Mouse (Mus musculus) gastrocnemius, postnatal 36 days (tissue): ENCODE results near the gene Copa. TPM values are rescaled to one million over a fixed set of nuclear protein-coding genes. Genes with fewer than 3 reads are reported as not detected.

Experiments
- DNase-seq, 2 experiments: peaks; one replicate each; pipeline ENCODE4 v3.0.0; 2022
- intact Hi-C: fragments of 180-260 bp; cut with DNase I; formaldehyde crosslinking; loops from one replicate; pipeline ENCODE4 v1.15.1; 2025
- total RNA-seq, 2 experiments: library from RNA; stranded (reverse); gene quantifications; 2 replicates each; pipeline ENCODE4 v1.2.3; 2021

The Copa gene
- total RNA-seq, 2 experiments from 2014 or later: 67.9 to 80.5 TPM

DNA sequence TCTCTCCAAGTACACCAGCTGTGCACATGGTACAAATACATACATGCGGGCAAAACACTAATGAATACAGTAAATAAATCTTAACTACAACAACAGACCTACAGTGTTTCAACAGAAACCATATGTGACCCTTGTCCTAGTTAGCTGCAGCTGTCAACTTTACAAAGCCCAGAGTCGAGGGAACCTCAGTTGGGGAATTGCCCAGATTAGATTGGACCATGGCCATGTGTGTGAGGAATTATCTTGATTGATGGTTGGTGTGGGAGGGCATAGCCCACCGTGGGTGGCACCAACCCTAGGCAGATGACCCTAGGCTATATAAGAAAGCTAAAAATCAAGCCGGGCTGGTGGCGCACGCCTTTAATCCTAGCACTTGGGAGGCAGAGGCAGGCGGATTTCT, 50.0 kb downstream of the Copa start:
- intact Hi-C loops: no loop called here
- DNase-seq: no peak

DNA sequence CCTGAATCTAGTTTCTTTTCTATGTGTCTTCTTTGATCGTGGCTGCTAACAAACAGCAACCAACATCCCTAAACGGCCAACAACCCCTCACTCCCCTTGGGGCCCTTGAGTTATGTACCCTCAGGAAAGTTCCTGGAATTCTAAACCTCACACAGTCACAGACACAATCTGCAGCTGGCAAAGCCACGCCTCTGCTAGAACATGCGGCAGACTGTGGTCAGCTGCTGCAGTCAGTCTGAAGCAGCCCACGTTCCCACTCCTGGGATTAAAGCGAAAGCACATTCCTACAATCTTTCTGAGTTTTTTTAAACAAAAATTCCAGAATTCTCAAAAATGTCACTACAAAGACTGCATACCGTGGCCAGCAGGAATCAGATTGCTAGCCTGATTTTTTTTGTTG, 51.2 kb downstream of the Copa start:
- DNase-seq: no peak

DNA sequence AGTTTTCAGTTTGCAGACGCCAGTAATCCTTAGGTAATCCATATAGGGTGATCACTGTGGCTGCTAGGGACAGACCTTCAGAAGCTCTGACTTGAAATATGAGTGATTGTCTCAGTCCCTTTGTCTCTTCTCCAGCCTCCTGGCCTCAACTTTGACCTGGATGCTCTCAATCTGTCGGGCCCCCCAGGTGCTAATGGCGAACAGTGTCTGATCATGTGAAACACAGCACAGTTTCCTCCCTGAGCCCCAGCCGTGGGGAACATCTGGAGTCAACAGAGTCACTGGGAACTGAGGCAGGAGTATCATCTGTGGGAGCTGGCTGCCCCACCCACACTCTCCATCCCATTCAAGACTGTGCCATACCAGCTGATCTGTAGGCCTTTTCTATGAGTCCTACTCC, 51.7 kb downstream of the Copa start:
- DNase-seq: no peak
- intact Hi-C loops: no loop called here

More for the DNA sequence above, 51.2 kb downstream of the Copa start:
- intact Hi-C loops: no loop called here

DNA sequence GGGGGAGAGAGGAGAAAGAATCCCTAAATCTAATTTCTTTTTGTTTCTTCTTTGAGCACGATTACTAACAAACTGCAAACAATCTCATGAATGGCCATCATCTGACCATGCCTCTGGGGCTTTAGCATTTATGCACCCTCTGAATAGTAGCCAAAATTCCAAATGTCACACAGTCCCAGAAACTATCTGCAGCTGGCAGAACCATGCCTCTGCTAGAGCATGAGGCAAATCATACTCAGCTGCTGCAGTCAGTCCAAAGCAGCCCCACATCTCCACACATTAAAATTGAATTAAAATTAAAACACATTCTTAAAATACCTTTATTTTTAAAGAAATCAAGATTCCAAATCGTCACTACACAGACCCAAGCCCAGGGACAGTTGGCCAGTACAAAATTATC, 57.8 kb downstream of the Copa start:
- intact Hi-C loops: loop anchor here (10.0 kb wide), 1 partner anchor 65 kb away; the partner anchor contains the start of gene Pea15a
- no peak for DNase-seq

DNA sequence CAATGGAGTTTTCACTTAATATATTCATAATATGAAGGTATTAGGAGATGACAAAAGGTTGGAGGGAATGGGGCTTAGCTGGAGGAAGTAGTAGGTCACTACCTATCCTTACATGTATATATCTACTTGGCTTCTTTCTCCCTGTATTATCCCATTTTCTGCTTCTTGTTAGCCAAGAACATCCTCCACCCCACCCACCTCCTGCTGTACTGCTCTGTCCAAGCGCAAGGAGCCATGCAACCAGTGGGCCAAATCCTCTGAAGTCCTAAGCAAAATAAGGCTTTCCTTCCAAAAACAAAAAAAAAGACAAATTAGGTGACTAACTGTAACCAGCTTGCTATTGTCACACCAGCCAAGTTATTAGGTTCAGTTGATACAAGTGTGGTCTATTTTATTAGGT, 58.5 kb downstream of the Copa start:
- DNase-seq: no peak
- intact Hi-C loops: loop anchor here (10.0 kb wide), 1 partner anchor 64 kb away; the partner anchor contains the start of gene Pea15a

DNA sequence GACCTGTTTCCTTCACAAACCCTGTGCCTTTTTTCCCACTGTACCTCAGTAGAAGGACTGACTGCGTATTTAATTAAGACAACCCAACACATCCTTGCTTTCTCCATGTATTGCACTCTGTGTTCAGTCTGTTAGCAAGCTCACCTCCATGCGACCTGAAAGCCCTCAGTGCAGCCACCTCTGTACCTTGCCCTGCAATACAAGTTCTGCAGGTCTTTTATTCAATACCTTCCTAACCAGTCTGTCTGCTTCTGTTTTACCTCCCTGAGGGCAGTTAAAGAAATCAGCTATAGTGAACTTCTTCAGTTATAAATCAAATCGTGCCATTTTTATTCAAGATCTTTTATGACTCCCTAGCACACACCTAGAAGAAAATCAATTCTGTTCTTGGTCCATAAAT, 59.2 kb downstream of the Copa start:
- intact Hi-C loops: loop anchor here (10.0 kb wide), 1 partner anchor 63 kb away; the partner anchor contains the start of gene Pea15a
- no peak for DNase-seq

DNA sequence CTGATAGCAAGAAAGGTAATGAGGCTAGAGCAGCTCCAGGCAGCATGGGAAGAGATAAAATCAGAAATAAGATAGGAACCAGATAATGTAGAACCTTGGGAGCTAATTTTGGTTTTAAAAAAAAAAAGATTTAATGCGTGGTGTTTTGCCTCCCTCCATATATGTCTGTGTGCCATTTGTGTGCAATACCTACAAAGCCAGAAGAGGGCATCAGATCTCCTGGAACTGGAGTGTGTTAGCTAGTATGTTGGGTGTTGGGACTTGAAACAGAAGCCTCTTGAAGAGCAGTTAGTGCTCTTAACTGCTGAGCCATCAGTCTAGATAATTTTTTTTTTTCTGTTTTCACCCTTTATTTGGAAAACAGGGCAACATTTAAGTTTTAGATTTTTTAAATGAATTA, 61.2 kb downstream of the Copa start:
- DNase-seq: peak in 1 of 2 experiments; percentile 42
- intact Hi-C loops: loop anchor here (10.0 kb wide), 1 partner anchor 61 kb away; the partner anchor contains the start of gene Pea15a

DNA sequence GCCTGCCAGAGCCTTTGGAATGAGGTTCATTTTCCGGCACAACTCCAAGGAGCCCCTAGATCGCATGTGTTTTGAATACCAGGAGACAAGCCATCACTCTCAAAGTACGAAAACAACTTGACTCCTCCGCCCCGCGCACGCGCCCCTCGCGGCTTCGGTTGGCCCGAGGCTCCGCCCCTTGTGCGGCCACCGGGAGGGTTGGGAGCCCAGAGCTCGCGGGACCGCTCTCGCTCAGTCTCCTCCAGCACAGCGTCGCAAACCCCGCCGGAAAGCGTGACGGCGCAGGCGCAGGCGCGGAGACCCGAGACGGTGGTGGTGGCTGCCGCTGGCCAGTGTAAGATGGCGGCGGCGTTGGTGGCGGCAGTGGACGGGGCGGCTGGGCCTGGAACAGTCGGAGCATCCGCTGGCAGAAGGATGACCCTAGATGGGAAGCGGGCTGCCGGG, 65.5 kb downstream of the Copa start, which contains the start of gene Dcaf8:
Gene Dcaf8 (plus strand): TSS at position 250 of the 444 bp plus-strand sequence.
- peak; percentile 96 to 98 for DNase-seq
- intact Hi-C loops: loop anchor here (5.0 to 10.0 kb wide), 3 partner anchors 57 to 164 kb away; partner anchors contain the start of gene Pea15a

DNA sequence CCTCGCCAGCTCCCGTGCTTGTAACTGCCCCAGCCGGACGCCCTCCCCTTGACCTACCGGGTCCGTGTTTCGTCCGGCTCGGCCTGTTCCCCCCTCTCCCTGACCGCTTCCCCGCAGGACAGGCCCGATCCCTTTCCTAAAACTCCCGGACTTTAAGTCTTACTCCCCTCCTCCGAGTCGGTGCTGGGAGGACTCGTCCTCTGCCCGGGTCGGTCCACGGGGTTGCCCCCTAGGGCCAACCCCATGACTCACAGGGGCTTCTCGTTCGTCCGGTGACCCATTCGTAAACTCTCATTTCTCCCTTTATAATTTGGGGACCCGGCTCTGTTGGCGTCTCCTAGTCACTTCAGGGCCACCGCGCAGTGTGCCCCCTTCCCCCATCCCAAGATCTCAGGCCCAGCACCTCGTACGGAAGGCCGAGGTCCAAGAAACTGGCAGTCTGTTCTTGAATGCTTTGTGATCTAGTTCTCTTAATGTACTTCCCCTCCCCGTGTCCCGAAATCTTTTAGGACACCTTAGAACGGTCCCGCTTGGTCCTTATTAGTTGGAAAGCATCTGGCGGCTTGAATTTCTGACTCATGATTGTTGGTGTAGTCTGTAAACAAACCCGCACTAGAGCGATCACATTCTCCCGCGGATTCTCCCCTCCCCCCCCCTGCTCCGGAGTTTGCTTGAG, 66.1 kb downstream of the Copa start:
- intact Hi-C loops: loop anchor here (5.0 to 10.0 kb wide), 3 partner anchors 56 to 164 kb away; partner anchors contain the start of gene Pea15a
- peak in 1 of 2 experiments; percentile 22 for DNase-seq

DNA sequence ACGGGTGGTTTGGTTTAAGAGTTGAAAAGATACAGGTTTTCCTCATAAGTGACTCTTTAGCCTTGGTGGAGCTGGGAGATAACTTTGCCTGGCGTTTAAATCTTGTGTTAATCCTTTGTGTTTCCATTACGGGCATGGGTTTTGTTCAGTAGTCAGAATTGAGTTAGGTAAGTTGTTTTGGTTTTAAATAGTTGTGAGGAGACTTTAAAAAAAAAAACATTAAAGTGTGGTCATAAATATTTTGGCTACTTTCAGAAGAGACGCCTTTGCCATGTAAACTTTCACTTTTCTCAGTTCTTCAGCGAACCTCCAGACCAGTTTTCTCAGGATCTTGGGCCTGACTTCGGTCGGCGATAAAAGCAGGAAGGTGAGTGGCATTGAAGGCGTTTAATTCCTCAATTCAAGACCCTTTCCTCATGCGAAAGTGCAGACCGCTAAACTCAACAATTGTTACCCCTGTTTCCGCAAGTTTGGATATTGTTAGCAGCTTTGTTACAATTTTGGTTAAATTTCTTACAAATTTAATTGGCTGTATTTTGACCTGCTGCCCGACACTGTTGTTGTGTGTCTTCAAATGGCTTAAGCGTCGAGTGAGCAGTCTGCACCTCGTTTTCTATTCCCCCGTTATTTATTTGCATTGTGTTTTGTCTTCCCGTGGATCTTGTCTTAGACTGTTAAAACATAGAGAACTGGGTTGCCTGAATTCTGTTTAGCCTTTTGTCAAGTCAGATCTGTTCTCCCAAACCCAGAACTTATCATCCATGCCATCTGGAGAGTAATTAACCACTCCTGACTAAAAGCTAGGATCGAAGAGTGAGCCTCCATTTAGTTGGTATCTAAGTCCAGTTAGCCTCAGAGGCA, 66.9 kb downstream of the Copa start:
- intact Hi-C loops: loop anchor here (5.0 to 10.0 kb wide), 3 partner anchors 56 to 163 kb away; partner anchors contain the start of gene Pea15a

DNA sequence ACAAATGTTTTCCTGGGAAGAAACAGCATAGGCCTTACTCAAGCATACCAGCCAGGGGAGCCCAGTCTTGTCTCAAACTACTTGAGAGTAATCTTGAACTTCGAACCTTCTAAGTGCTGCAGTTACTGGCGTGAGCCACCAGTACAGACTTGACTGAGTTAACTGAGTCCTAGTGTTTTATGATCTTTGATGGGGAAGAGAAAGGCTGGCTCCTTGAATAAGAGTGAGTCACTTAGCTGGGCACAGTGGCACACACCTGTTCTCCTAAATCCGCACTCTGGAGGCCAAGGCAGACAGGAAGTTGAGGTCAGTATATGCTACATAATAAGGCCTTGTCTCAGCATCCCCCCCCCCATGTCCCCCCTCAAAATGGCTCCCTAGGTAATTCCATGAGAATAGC, 72.2 kb downstream of the Copa start:
- intact Hi-C loops: no loop called here
- DNase-seq: no peak

More for the DNA sequence above, 66.9 kb downstream of the Copa start:
- no peak for DNase-seq

DNA sequence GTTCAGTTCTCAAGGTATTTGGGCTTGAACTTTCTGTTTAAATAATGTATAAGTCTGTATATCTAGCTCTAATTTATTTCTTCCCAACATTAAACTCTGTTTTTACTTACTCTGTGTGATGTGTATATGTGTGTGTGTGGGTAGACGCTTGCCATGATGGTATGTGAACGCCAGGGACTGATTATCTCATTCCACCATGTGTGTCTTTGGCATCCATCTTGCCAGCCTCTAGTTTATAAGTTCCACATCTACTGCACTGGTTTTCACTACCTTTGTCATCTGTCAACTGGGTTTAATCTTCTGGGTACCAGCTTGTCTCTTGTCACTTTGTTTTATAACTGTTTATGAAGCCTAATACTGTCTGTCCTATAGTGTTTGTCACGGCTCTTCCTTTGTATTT, 73.2 kb downstream of the Copa start:
- DNase-seq: no peak
- intact Hi-C loops: no loop called here

DNA sequence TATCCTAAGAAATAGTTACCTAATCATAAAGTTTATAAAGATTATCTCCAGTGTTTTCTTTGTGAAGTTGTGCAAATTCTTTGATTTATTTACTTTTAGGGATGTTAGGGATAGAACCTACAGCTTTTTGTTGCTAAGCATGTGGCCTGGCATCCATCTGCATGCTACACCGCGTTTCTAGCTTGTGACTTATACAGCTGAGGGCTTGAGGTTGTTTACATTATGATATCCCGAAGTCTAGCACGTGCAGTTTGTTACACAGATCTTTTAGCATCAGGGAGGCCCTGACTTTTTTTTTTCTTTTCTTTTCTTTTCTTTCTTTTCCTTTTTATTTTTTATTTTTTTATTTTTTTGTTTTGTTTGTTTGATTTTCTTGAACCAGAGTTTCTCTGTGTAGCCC, 77.6 kb downstream of the Copa start:
- intact Hi-C loops: loop anchor here (5.0 kb wide), 1 partner anchor 87 kb away; no protein-coding TSS in a partner anchor
- no peak for DNase-seq

DNA sequence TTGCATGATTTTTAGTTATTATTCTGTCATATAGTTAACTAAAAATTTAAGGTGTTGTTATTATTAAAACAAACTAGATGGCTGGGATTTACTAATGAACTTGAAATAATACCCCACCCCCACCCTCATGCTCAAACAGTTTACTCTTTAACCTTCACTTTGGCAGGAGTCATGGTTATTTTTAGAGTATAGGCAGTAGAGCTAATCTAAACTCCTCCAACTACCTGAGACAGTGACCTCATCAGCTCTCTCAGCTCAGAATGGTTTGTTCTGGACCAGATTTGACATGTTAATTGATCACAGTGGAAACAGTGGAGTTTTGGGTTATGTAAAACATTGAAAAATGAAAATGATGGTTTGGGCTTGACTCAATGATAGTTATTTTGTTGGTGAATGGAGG, 78.2 kb downstream of the Copa start:
- DNase-seq: no peak
- intact Hi-C loops: loop anchor here (5.0 kb wide), 1 partner anchor 87 kb away; no protein-coding TSS in a partner anchor

DNA sequence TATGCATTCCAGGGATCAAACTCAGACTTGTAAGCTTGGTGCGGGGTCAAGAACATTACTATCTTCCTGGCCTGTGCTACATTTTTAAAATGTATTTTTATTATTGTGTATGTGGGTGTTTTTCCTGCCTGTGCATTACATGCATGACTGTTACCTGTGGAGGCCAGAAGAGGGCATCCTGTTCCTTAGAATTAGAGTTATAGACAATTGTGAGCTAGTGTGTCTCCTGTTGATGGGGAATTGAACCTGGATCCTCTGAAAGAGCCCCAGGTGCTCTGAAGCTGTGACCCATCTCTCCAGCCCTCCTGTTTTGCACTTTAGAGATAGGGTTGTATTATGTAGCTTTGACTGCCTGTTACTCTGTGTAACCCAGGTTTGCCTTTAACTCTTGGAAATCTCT, 79.7 kb downstream of the Copa start:
- DNase-seq: no peak
- intact Hi-C loops: loop anchor here (5.0 kb wide), 1 partner anchor 85 kb away; no protein-coding TSS in a partner anchor

DNA sequence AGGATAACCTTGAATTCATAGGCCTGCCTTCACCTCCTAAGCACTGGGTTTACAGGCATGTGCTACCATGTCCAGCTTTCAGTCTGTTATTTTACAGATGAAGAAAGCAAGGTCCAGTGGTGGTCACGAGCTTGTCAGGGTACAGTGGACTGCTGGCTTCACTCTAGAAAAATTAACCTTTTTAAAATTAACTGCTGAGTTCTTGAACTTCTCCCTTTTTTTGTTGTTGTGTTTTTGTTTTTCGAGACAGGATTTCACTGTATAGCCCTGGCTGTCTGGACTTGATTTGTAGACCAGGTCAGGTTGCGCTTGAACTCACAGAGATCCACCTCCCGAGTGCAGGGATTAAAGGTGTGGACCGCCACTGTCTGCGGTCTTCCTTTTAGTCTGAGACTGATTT, 80.6 kb downstream of the Copa start:
- intact Hi-C loops: loop anchor here (5.0 kb wide), 1 partner anchor 84 kb away; no protein-coding TSS in a partner anchor
- no peak for DNase-seq

DNA sequence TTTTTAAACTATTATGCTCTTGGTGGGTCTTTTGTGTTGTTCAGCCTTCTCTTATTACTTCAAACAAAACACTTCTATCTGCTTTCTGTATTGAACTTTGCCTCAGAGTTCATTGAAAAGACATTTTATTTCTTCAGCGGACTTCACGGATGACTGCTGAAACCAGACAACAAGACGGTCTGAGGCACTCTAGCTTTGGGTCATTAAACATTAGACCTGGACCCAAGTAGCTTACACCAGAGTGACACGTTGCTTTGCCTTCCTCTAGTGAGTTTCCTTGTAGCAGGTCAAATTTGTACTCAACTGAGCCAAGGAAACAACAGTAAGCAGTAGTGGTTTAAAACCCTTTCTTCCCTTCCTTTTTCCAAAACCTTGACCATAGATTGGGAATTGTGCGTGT, 85.6 kb downstream of the Copa start:
- DNase-seq: no peak
- intact Hi-C loops: no loop called here

DNA sequence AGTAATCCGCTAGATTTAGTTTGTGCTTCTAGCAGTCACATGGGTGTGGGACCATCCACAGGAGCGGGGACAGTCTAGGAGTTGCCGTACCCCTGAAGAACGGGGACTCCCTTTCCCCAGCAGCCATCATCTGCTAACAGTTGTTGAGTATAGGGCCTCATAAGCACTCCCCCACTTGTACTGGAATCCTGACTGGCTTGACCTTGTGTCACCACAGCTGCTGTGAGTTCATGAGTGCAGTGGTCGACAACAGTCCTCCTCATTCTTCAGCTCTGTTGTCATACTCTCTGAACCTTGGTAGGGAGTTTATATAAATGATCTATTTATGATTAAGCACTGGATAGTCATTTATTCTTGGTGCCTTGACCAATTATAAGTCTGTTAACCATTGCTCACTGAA, 87.5 kb downstream of the Copa start:
- intact Hi-C loops: no loop called here
- DNase-seq: no peak
